Mouse (Mus musculus): ENCODE measurements around the gene Btc.

Gene Btc

DNA sequence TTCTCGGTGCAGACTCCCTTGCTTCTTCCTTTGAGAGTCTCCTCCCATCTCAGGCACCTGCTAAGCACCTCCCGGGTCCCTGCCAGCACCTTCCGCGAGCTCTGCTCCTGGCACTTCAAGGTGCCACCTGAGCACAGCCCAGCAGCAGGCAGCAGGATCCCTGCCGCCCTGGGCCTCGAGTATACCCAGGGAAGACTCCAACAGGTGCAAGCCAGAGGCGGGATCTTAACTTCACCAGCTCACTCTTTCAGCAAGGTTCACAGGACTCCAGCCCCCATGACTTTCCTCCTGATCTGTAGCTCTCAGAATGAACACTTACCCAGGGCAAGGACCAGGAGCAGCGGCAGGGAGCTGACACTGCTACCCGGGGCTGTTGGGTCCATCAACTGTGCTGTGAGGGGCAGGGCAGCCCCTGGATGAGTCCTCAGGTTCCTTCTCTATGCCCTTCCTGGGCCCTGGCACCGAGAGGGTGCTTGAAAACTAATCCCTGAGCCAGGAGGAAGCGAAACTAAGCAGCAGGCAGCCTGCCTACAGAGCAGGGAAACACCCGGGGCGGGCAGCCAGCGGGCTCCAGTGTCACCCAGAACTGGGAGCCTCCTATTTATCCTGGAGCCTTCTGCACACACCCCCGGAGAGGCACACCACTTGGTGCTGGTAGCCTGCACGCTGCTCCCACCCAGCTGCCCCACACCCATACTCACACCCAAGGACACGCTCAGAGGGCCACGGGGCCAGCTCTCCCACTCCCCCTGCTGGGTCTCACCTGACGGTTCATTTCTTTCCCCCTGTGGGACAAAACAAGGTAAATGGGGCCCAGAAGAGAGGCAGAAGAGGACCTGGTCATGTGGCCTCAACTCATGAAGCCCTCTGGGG is at the start of gene Btc:
Gene Btc (minus strand): TSS at position 656 of the 873 bp plus-strand sequence.
- DNase-seq: peak; percentile 8

GRCm38 (mm10) chr5:91444981-91445517 is 42.3 kb upstream of the Btc start:
- no peak for DNase-seq

- no peak for DNase-seq
Measured at GRCm38 (mm10) chr5:91436563-91436962, 33.8 kb upstream of the Btc start.

DNA sequence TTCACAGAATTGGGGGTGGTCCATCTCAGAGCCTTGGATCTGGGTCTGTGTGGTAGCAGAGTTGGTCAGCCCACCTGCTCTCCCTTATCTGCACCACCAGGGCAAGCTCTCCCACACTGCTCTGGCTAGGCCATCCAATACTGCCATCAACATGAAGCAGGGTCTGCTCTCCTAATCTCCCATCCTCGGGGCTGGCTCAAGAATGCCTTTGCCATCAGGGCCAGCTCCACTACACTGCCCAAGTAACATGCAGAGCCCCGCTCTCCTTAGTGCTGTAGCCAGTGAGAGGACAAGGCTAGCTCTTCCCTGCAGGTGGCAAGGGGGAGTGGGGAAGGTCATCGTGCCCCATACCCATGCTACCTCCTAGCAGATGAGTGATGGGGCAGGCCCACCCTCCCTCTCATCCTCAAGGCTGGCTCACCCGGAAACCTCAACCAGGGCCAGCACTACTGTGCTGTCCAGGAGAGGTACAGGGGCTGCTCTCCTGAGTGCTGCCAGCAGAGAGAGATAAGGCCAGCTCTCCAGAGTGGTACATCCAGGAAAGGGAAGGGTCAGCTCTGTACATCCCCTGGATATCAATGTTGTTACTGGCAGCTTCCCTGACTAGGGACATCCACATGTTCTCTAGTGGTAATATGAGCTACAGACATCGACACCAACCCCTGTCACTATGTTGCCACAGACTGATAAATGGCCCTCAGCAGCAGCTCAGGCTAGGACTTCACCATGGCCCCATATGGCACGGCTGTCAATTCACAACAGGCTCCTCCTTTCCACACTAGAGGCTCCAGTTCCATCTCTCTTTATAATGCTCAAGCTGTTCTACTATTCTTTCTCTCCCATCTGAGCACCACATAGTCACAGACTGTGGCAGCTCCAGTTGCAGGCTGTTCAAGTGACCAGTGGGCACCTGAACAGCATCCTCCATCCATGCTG is 32.2 kb upstream of the Btc start:
- no peak for DNase-seq

DNA sequence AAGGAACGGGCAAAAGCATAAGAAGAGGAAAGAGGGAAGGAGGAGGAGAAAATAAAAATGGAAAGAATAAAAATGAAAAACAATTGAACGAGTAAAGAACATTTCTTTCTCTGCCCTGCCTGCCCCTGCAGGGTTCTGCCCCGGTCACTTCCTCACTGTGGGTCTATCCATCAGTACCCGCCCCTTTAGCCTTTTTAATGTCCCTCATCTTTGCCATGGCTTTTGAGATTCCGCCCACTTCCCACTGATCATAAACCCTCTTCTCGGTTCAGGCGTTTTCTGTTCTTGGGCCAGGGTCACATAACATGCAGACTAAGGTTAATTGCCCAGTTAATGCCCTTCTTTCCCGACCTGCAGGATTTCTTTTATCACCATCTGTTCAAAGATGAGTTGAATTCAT is 25.8 kb upstream of the Btc start:
- no peak for DNase-seq

DNA sequence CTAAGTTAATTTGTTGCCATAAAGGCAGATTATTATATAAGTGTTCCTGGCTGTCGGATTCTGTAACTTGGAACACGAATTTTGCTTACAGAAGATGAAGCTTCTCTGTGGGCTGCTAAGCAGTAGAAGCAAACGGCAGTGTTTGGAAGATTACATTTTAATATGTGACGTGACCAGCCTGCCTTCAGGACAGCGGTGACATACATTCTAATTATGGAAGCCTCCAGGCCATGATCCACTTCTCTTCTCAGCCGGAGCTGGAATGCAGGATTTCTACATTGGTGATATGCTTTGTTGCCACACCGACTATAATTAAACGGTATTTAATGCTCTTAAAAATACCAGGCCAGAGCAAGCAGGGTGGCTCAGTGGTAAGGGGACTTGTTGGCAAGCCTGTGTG is 11.0 kb upstream of the Btc start:
- DNase-seq: peak; percentile 6

- no peak for DNase-seq
Measured at GRCm38 (mm10) chr5:91404263-91404662, 1.5 kb upstream of the Btc start.

DNA sequence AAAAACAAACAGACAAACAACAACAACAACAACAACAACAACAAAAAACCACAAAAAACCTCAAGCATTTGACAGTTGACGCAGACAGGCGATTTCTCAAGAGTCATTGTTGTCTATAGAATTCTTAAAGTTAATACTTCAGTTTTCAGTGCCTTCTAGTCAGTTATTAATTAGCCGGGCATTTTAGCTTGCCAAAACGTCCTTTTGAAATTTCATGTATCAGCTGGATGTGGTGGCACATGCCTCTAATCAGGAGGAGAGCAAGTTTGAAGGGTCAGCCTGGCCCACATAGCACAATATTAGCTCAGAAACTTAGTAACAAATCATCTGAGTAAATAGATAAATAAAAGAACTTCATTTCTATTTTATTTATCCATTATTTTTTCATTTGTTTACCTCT is 487 bp upstream of the Btc start:
- no peak for DNase-seq

DNA sequence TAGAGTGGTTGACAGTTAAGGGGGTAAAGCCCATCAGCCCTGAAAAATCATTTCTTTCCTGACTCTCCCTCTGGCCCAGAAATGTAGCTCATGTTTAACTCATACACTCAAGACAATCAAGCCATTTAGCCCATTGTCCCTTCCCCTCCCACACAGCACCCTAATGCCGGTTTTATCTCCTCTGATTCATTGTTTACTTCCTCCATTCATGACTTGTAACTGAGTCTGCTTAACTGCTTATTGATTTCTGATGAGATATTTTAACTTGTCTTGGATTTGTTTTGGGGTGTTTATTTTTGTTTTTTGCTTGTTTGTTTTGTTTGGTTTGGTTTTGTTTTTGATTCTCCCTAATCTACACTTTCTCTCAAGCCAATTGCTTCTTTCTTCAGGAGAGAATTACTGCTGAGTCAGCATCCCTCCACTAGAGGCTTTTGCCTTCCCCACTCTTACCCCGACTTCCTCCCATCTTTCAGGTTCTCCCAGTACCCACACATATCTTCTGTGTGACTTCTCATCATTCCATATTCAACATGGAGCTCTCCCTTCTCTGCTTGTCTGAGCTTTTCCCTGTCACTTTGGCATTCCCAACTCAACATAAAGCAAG is 2.2 kb downstream of the Btc start:
- no peak for DNase-seq

DNA sequence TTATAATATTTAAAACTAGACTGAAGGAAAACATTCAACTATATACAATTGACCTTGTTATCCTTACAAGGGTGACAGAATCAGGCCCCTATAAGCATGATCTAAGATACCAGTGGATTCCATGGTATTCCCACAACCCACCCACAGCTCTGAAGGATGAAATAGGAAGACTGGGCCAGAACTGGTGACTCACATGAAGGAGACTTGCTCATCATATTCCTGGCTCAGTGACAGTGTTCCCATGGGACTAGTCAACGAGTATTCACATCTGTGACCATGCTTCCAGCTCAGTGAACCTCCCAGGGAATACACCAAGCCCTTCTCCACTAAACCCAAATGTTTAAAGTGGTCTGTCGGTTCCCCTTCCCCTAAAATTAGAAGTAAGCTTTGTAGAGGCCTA is 27.3 kb downstream of the Btc start:
- DNase-seq: no peak

GRCm38 (mm10) chr5:91368061-91368565 is 34.7 kb downstream of the Btc start:
- no peak for DNase-seq

DNA sequence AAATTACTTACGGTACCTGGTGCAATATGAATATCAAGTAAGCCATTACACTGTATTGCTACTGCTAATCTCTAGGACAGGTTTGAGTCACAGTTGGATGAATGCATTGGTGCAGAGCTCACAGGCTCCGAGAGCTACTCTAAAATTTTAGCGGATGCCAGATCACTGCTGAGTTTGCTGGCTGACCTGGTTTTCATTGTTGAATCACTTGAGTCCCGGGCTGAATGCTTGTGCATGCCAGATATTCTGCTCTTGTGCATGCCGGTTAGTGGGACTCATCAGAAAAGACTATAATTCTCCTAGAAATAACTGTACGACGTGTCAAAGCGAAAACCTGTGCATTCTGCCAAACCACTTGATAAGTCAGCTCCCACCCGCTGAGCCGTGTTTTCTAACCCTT is 35.9 kb downstream of the Btc start:
- peak; percentile 64 for DNase-seq

GRCm38 (mm10) chr5:91363274-91363991 is 39.4 kb downstream of the Btc start:
- DNase-seq: no peak

DNA sequence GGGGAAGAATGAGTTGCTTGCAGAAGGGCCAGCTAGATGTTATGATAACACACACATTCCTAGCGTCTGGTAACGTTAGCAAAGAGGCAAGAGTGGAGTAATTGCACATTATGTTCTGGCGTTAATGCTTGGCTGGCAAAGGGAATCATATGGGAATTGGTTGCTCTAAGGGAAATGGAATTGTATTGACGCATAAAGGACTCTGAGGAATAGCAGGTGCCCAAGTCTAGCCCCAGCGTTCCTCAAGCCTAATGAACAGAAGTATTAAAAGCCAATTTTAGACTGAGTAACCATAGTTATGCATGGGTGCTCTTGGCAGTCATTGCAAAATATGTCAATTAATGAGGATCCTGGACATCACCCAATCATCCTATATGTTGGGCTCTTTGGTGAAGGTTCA is 50.1 kb downstream of the Btc start:
- DNase-seq: no peak

DNA sequence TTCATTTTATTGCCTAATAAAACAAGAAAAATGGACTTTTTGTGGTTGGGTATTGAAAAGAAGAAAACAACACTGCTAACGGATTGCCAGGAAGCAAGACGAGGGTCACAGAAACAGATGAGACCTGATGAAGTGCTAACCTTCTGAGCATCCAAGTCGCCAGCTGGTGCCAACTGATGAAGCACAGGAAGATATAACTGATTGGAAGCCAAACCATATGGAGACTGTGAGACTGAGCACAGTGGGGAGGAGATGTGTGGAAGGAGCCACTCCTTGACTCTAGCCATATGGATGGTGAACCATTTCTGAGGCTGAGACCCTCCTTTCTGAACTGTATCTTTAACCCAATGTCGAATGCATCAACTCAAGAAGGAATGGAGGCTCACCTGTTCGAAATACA is 57.1 kb downstream of the Btc start:
- peak; percentile 6 for DNase-seq

DNA sequence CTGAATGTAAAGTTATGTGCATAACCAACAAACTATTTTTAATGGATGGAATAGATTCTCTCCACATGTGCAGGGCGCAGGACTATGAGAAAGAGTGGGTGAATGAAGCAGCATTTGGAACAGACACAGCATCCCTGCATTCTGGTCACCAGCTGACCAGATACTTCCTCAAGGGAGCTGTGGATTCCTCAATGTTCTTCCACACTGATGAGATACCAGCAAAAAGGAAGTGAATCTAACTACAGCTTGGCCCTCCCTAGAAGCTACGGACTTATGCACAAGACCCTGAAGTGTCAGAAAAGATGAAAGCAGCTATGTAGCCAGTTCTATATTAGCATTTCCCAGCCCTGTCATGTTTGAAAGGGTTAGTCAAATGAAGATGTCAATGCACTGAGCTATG is 57.7 kb downstream of the Btc start:
- no peak for DNase-seq

GRCm38 (mm10) chr5:91341981-91342760 is 60.6 kb downstream of the Btc start:
- no peak for DNase-seq

- DNase-seq: no peak
Measured at GRCm38 (mm10) chr5:91334227-91334626, 68.6 kb downstream of the Btc start.

DNA sequence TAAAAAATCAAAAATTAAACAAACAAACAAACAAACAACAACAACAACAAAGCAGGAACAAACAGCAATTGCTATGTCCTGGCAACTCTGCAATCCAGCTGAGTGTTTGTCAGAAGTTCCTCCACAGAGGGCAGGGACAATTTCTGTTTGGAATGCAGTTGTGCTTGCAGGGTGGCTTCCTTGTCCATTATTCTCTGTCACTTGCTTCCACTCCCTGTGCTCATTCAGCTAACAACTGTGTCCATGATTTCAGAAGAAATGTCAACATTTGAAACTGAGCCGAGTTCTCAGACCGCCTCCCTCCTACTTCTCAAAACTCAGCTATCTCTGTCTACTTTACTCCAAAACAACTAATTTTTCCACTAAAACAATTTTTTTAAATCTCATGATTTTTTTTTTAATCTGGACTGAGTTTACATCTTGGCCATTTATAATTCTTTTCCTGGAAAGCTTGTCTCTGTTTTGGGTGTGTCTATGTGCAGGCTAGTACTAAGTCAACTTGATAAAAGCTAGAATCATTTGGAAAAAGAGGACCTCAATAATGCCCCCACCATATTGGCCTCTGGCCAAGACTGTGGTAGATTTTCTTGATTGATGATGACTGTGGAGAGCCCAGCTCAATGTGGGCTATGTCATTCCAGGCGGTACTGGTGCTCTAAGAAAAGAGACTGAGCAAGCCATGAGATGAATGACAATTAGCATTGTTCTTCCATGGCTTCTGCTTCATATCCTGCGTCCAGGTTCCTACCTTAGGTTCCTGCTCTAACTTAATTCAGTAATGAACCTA is 70.5 kb downstream of the Btc start:
- no peak for DNase-seq

DNA sequence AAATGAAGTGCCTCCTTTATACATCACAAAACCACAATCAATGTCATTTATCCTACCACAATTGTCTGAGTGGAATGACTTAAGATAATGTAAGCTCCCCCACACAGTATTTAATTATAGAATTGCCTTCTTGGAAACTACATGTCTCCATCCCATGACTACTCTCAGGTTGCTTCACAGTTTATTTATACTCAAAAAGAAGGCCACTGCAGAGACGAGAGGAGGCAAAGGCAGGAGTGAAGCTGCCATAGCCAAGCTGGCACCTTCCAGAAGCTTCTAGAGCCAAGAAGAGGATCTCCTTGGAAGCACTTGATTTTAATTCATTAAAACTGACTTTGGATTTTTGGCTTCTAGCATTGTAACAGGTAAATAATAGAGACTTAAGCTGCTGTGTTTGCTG is 81.0 kb downstream of the Btc start:
- no peak for DNase-seq

GRCm38 (mm10) chr5:91320348-91320747 is 82.4 kb downstream of the Btc start:
- DNase-seq: no peak
